ENCODE assay signal across 30 mouse cellular contexts in the genomic region with DNA sequence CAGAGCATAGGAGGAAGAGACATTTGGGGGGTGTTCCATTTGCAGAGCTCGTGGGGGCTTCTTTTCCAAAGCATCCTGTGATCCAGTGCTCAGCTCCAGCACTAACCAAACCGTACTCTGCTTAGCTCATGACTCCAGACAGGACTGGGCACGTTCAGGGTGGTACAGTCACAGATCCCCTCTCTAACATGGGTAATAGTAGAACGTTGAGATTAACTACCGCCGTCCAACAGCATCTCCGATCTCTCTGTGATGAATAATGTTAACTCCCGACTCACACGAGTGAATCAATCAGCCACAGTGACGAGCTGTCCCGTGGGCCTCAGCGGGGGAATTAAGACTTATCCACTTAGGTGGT. TPM values are rescaled to one million over a fixed set of nuclear protein-coding genes. Genes with fewer than 3 reads are reported as not detected.
A peak's percentile ranks its signal among the peaks of the same experiment; 100 is the strongest.
DNase-seq lines count a peak whose midpoint lies in the region; ATAC-seq and TF ChIP-seq lines count a peak whose summit lies in the region.
"Had no signal": no experiment of that assay in that cellular context is flagged by ENCODE, and none has a peak within 500 bp of the region (broad histone marks: within the 10 kb centered on the region; RNA-seq: fewer than 3 reads in every experiment).

No protein-coding gene starts in this region.

- TF ChIP-seq CTCF in midbrain, postnatal 0 days (IDR thresholded peaks at IDR 0.05), result no peak

- no peaks in the 10 kb centered on the region for H3K9me3 ChIP-seq in forebrain, embryonic 12.5 days
- no peaks in the 10 kb centered on the region for H3K9me3 ChIP-seq in forebrain, embryonic 16.5 days (ENCODE audit: control insufficient read depth, low read length)
- no peaks in the 10 kb centered on the region for H3K9me3 ChIP-seq in midbrain, embryonic 12.5 days
- H3K9me3 ChIP-seq in midbrain, postnatal 0 days (ENCODE audit: low read length), result no peaks in the 10 kb centered on the region
- H3K9me3 ChIP-seq in hindbrain, embryonic 16.5 days (ENCODE audit: control insufficient read depth, low read length), result no peaks in the 10 kb centered on the region
- no peaks in the 10 kb centered on the region for H3K9me3 ChIP-seq in neural tube, embryonic 13.5 days
- H3K9me3 ChIP-seq: embryonic facial prominence, embryonic 12.5 days; forebrain, embryonic 15.5 days; limb, embryonic 15.5 days; liver, embryonic 15.5 days had no signal

- 71% methylated on average over 12 of the region's 12 CpGs for WGBS in forebrain, embryonic 12.5 days
- 62% methylated on average over 12 of the region's 12 CpGs for WGBS in forebrain, embryonic 16.5 days
- 61% methylated on average over 12 of the region's 12 CpGs for WGBS in midbrain, embryonic 12.5 days
- WGBS in midbrain, postnatal 0 days, result 48% methylated on average over 12 of the region's 12 CpGs
- WGBS in hindbrain, embryonic 16.5 days, result 42% methylated on average over 12 of the region's 12 CpGs
- WGBS in neural tube, embryonic 13.5 days, result 35% methylated on average over 12 of the region's 12 CpGs

- H3K27me3 ChIP-seq in forebrain, embryonic 12.5 days, result peaks cover 10% of the 10 kb centered on the region; the same call in 1 of the 2 replicates
- H3K27me3 ChIP-seq in forebrain, embryonic 16.5 days (replicated peaks; ENCODE audit: control insufficient read depth, insufficient read depth, low read length), result no peaks in the 10 kb centered on the region
- H3K27me3 ChIP-seq in midbrain, embryonic 12.5 days, result no peaks in the 10 kb centered on the region
- H3K27me3 ChIP-seq in midbrain, postnatal 0 days (ENCODE audit: insufficient read depth, low read length), result no peaks in the 10 kb centered on the region
- no peaks in the 10 kb centered on the region for H3K27me3 ChIP-seq in hindbrain, embryonic 16.5 days (replicated peaks; ENCODE audit: control insufficient read depth, insufficient read depth, low read length)
- H3K27me3 ChIP-seq in neural tube, embryonic 13.5 days, result 0 out of 2 replicates have a peak, but pooled peaks cover 3% of the 10 kb centered on the region
- H3K27me3 ChIP-seq: forebrain, embryonic 15.5 days; limb, embryonic 15.5 days had no signal

- no peak overlapping the region for H3K9ac ChIP-seq in forebrain, embryonic 12.5 days
- no peak overlapping the region for H3K9ac ChIP-seq in forebrain, embryonic 16.5 days (replicated peaks; ENCODE audit: low read depth, low read length)
- no peak overlapping the region for H3K9ac ChIP-seq in midbrain, embryonic 12.5 days (replicated peaks)
- H3K9ac ChIP-seq in midbrain, postnatal 0 days (replicated peaks; ENCODE audit: low read length, poor library complexity, severe bottlenecking), result no peak overlapping the region
- H3K9ac ChIP-seq in hindbrain, embryonic 16.5 days (ENCODE audit: low read depth, low read length), result no peak overlapping the region; the same call in 1 of the 2 replicates
- no peak overlapping the region for H3K9ac ChIP-seq in neural tube, embryonic 13.5 days
- H3K9ac ChIP-seq: embryonic facial prominence, embryonic 12.5 days; forebrain, embryonic 15.5 days; limb, embryonic 15.5 days; liver, embryonic 15.5 days had no signal

- no peak overlapping the region for H3K4me3 ChIP-seq in forebrain, embryonic 12.5 days (replicated peaks)
- no peak overlapping the region for H3K4me3 ChIP-seq in forebrain, embryonic 16.5 days (replicated peaks; ENCODE audit: low read length)
- no peak overlapping the region for H3K4me3 ChIP-seq in midbrain, embryonic 12.5 days
- no peak overlapping the region for H3K4me3 ChIP-seq in midbrain, postnatal 0 days (ENCODE audit: low read depth, low read length)
- no peak overlapping the region for H3K4me3 ChIP-seq in hindbrain, embryonic 16.5 days (ENCODE audit: low read length)
- no peak overlapping the region for H3K4me3 ChIP-seq in neural tube, embryonic 13.5 days
- H3K4me3 ChIP-seq: embryonic facial prominence, embryonic 12.5 days; forebrain, embryonic 15.5 days; heart, adult 2 months; left cerebral cortex, adult 2 months; limb, embryonic 15.5 days; liver, embryonic 15.5 days had no signal

- peaks cover 6% of the 10 kb centered on the region for H3K4me1 ChIP-seq in forebrain, embryonic 12.5 days
- H3K4me1 ChIP-seq in forebrain, embryonic 16.5 days (replicated peaks; ENCODE audit: control insufficient read depth, insufficient read depth, low read length), result 0 out of 2 replicates have a peak, but pooled peaks cover 2% of the 10 kb centered on the region
- peaks cover 10% of the 10 kb centered on the region; the same call in 1 of the 2 replicates for H3K4me1 ChIP-seq in midbrain, embryonic 12.5 days
- H3K4me1 ChIP-seq in midbrain, postnatal 0 days (ENCODE audit: insufficient read depth, low read length), result no peaks in the 10 kb centered on the region
- peaks cover 3% of the 10 kb centered on the region for H3K4me1 ChIP-seq in hindbrain, embryonic 16.5 days (ENCODE audit: control insufficient read depth, insufficient read depth, low read depth, low read length)
- peaks cover 25% of the 10 kb centered on the region for H3K4me1 ChIP-seq in neural tube, embryonic 13.5 days (replicated peaks)
- H3K4me1 ChIP-seq: embryonic facial prominence, embryonic 12.5 days; limb, embryonic 15.5 days; liver, embryonic 15.5 days had no signal

- 0 out of 2 replicates have a peak, but pooled peaks have one; percentile 34 for ATAC-seq in forebrain, embryonic 12.5 days (ENCODE audit: low FRiP score)
- ATAC-seq in forebrain, embryonic 16.5 days, result no peak
- ATAC-seq in midbrain, embryonic 12.5 days (ENCODE audit: low FRiP score, low read depth), result no peak
- ATAC-seq in midbrain, postnatal 0 days (ENCODE audit: low FRiP score), result no peak
- ATAC-seq in hindbrain, embryonic 16.5 days, result peak; percentile 56
- ATAC-seq in neural tube, embryonic 13.5 days (ENCODE audit: low read depth), result peak; percentile 34; the same call in 1 of the 2 replicates
- ATAC-seq: CD4-positive, CD25-positive, alpha-beta regulatory T cell, adult 4 months; forebrain, embryonic 15.5 days; inflammation-experienced regulatory T-cells, adult 6 months; lung, postnatal 0 days; Patski had no signal

- no peak for DNase-seq in midbrain, postnatal 0 days (ENCODE audit: low spot score)
- DNase-seq in ovary, postnatal 14 days (ENCODE audit: low spot score), result no peak
- no peak for DNase-seq in c-Kit-positive CD71-positive TER-119-positive erythroid progenitor cells, embryonic 14.5 days (ENCODE audit: low spot score)
- DNase-seq: adrenal gland, adult 8-10 months; cerebellum, adult 2 months; cerebellum, postnatal 25 days; gastrocnemius, postnatal 25 days; heart, adult 2 months; kidney, adult 2 months; layer of hippocampus, adult 9-11 months; left cerebral cortex, postnatal 4 days; thymus, adult 18-20 months; thymus, postnatal 36 days had no signal

- no peak overlapping the region for H3K27ac ChIP-seq in forebrain, embryonic 12.5 days
- no peak overlapping the region for H3K27ac ChIP-seq in forebrain, embryonic 16.5 days (ENCODE audit: low read length)
- peak overlapping the region; percentile 56; the same call in 1 of the 2 replicates for H3K27ac ChIP-seq in midbrain, embryonic 12.5 days (replicated peaks)
- no peak overlapping the region for H3K27ac ChIP-seq in midbrain, postnatal 0 days (ENCODE audit: low read depth, low read length)
- H3K27ac ChIP-seq in hindbrain, embryonic 16.5 days (ENCODE audit: low read depth, low read length), result no peak overlapping the region
- peak overlapping the region; percentile 64 for H3K27ac ChIP-seq in neural tube, embryonic 13.5 days (replicated peaks)
- H3K27ac ChIP-seq: embryonic facial prominence, embryonic 12.5 days; forebrain, embryonic 15.5 days; heart, adult 2 months; kidney, postnatal 0 days; left cerebral cortex, adult 2 months; limb, embryonic 15.5 days; liver, embryonic 15.5 days; macrophage had no signal

- no peak overlapping the region for H3K4me2 ChIP-seq in forebrain, embryonic 12.5 days
- no peak overlapping the region for H3K4me2 ChIP-seq in forebrain, embryonic 16.5 days (ENCODE audit: low read length)
- H3K4me2 ChIP-seq in midbrain, embryonic 12.5 days (replicated peaks), result no peak overlapping the region
- H3K4me2 ChIP-seq in midbrain, postnatal 0 days (ENCODE audit: low read depth, low read length, poor library complexity, severe bottlenecking), result no peak overlapping the region
- H3K4me2 ChIP-seq in hindbrain, embryonic 16.5 days (ENCODE audit: low read length), result no peak overlapping the region
- peak overlapping the region; percentile 20; the same call in 1 of the 2 replicates for H3K4me2 ChIP-seq in neural tube, embryonic 13.5 days
- H3K4me2 ChIP-seq: embryonic facial prominence, embryonic 12.5 days; forebrain, embryonic 15.5 days; limb, embryonic 15.5 days; liver, embryonic 15.5 days had no signal

- H3K36me3 ChIP-seq in forebrain, embryonic 12.5 days (replicated peaks), result no peaks in the 10 kb centered on the region
- no peaks in the 10 kb centered on the region for H3K36me3 ChIP-seq in forebrain, embryonic 16.5 days (ENCODE audit: control insufficient read depth, insufficient read depth)
- no peaks in the 10 kb centered on the region for H3K36me3 ChIP-seq in midbrain, embryonic 12.5 days
- no peaks in the 10 kb centered on the region for H3K36me3 ChIP-seq in midbrain, postnatal 0 days (ENCODE audit: insufficient read depth, low read length)
- H3K36me3 ChIP-seq in hindbrain, embryonic 16.5 days (ENCODE audit: control insufficient read depth, insufficient read depth, low read length), result no peaks in the 10 kb centered on the region
- no peaks in the 10 kb centered on the region for H3K36me3 ChIP-seq in neural tube, embryonic 13.5 days
- H3K36me3 ChIP-seq: embryonic facial prominence, embryonic 12.5 days; forebrain, embryonic 15.5 days; limb, embryonic 15.5 days; liver, embryonic 15.5 days had no signal

RNA-seq across cellular contexts. Expression of a gene that starts 11.3 kb away (rescaled TPM):
- 3.2 and 6.0 TPM in 2 replicates for polyA plus RNA-seq in forebrain, embryonic 12.5 days (2016; fragmentation: Nextera tagmentation; extraction: Ambion mirVana)
- 2.1 and 2.3 TPM in 2 replicates for polyA plus RNA-seq in forebrain, embryonic 16.5 days (2015; fragmentation: Nextera tagmentation; extraction: Ambion mirVana)
- polyA plus RNA-seq in midbrain, embryonic 12.5 days (2016; fragmentation: Nextera tagmentation; extraction: Ambion mirVana), result 2.2 and 2.3 TPM in 2 replicates
- 1.2 and 3.6 TPM in 2 replicates for total RNA-seq in midbrain, postnatal 0 days (2014; rRNA removed)
- polyA plus RNA-seq in midbrain, postnatal 0 days (2015; fragmentation: Nextera tagmentation; extraction: Ambion mirVana), result 2.6 and 2.9 TPM in 2 replicates
- polyA plus RNA-seq in hindbrain, embryonic 16.5 days (2015; fragmentation: Nextera tagmentation; extraction: Ambion mirVana), result 1.1 and 1.4 TPM in 2 replicates
- polyA plus RNA-seq in neural tube, embryonic 13.5 days (2015; fragmentation: Nextera tagmentation; extraction: Ambion mirVana), result 0.56 and 0.66 TPM in 2 replicates
- total RNA-seq: adrenal gland, adult 8-10 months; gastrocnemius, postnatal 25 days; heart, adult 2 months; heart, postnatal 25 days had no signal
- polyA plus RNA-seq: CD4-positive, CD25-positive, alpha-beta regulatory T cell, adult 4 months; inflammation-experienced regulatory T-cells, adult 6 months; kidney, adult 2 months; macrophage had no signal

RNA-seq across cellular contexts. Expression of a gene that starts 45.3 kb away (rescaled TPM):
- polyA plus RNA-seq in forebrain, embryonic 12.5 days (2016; fragmentation: Nextera tagmentation; extraction: Ambion mirVana), result 34.9 and 38.9 TPM in 2 replicates
- 19.5 and 22.6 TPM in 2 replicates for polyA plus RNA-seq in forebrain, embryonic 16.5 days (2015; fragmentation: Nextera tagmentation; extraction: Ambion mirVana)
- 35.9 and 37.8 TPM in 2 replicates for polyA plus RNA-seq in midbrain, embryonic 12.5 days (2016; fragmentation: Nextera tagmentation; extraction: Ambion mirVana)
- total RNA-seq in midbrain, postnatal 0 days (2014; rRNA removed), result 13.4 and 15.5 TPM in 2 replicates
- polyA plus RNA-seq in midbrain, postnatal 0 days (2015; fragmentation: Nextera tagmentation; extraction: Ambion mirVana), result 8.3 and 9.3 TPM in 2 replicates
- 13.1 and 16.2 TPM in 2 replicates for polyA plus RNA-seq in hindbrain, embryonic 16.5 days (2015; fragmentation: Nextera tagmentation; extraction: Ambion mirVana)
- polyA plus RNA-seq in neural tube, embryonic 13.5 days (2015; fragmentation: Nextera tagmentation; extraction: Ambion mirVana), result 20.2 and 24.8 TPM in 2 replicates

Comparison
In these comparisons a context has a peak if more than half of its experiments do, and no peak if none do; other contexts are left out.
1. ATAC-seq: peak in forebrain, embryonic 12.5 days (single experiment), hindbrain, embryonic 16.5 days (single experiment) and neural tube, embryonic 13.5 days (single experiment); none in forebrain, embryonic 16.5 days (single experiment), midbrain, embryonic 12.5 days (single experiment) and midbrain, postnatal 0 days (single experiment).
2. H3K27ac ChIP-seq: peak in midbrain, embryonic 12.5 days (single experiment) and neural tube, embryonic 13.5 days (single experiment); none in forebrain, embryonic 12.5 days (single experiment), forebrain, embryonic 16.5 days (single experiment), midbrain, postnatal 0 days (single experiment) and hindbrain, embryonic 16.5 days (single experiment).